Mouse (Mus musculus) hindbrain, embryonic 15.5 days (tissue): Measurements from ENCODE around the gene Chrm3. TPM values are rescaled to one million over a fixed set of nuclear protein-coding genes. Genes with fewer than 3 reads are reported as not detected.
A peak's percentile ranks its signal among the peaks of the same experiment; 100 is the strongest.
"Not testable (repeated sequence)": the region's sequence is repeated elsewhere in the genome, so short reads cannot be mapped to it uniquely, and the experiment has no call there.

ENCODE experiments used
- ATAC-seq: fragments of 200-750 bp; cut with Nextera tagmentation; 2 replicates; pipeline ENCODE4 v1.8.0; 2017; ENCODE audit warnings: low read depth, moderate number of reproducible peaks, moderate TSS enrichment; ENCODE audit not compliant: low FRiP score
- H3K27ac ChIP-seq: fragments of 300-500 bp; sonication (generic); replicated peaks from 2 replicates; pipeline ENCODE4 v1.5.1; 2015; ENCODE audit warnings: mild to moderate bottlenecking, inconsistent platforms
- H3K27me3 ChIP-seq: fragments of 300-500 bp; sonication (generic); 2 replicates; pipeline ENCODE4 v1.6.1; 2015; ENCODE audit warnings: control low read depth, inconsistent platforms
- H3K36me3 ChIP-seq: fragments of 300-500 bp; sonication (generic); 2 replicates; pipeline ENCODE4 v1.6.1; 2015; ENCODE audit warnings: control low read depth, inconsistent platforms
- H3K4me1 ChIP-seq: fragments of 300-500 bp; sonication (generic); replicated peaks from 2 replicates; pipeline ENCODE4 v1.6.1; 2015; ENCODE audit warnings: control low read depth, inconsistent platforms
- H3K4me2 ChIP-seq: fragments of 300-500 bp; sonication (generic); 2 replicates; pipeline ENCODE4 v1.6.1; 2015; ENCODE audit warnings: moderate library complexity, mild to moderate bottlenecking, inconsistent platforms
- H3K4me3 ChIP-seq: fragments of 300-500 bp; sonication (generic); 2 replicates; pipeline ENCODE4 v1.5.1; 2015; ENCODE audit warnings: mild to moderate bottlenecking, inconsistent platforms
- H3K9ac ChIP-seq: fragments of 300-500 bp; sonication (generic); 2 replicates; pipeline ENCODE4 v1.6.1; 2015; ENCODE audit warnings: inconsistent platforms
- H3K9me3 ChIP-seq: fragments of 300-500 bp; sonication (generic); 2 replicates; pipeline ENCODE4 v1.6.1; 2016; ENCODE audit warnings: control low read depth, inconsistent platforms
- WGBS: fragments of 180-500 bp; shearing (Covaris S2); methylation state at CpG from one replicate; pipeline ENCODE4 v1.1.7; 2015; 5-methylcytosine and 5-hydroxymethylcytosine counted together
- microRNA-seq: library from miRNA; unstranded; fragments of <30 nt; microRNA quantifications from one replicate; pipeline ENCODE4, GENCODE M21; 2016
- polyA plus RNA-seq: library from polyadenylated mRNA; unstranded; fragments of >200 nt; fragmentation: Nextera tagmentation; extraction: Ambion mirVana; gene quantifications from 2 replicates; pipeline ENCODE4 v1.2.1, GENCODE M21; 2015

The Chrm3 gene
- polyA plus RNA-seq, 1 experiment from 2014 or later = 3.2 TPM

DNA sequence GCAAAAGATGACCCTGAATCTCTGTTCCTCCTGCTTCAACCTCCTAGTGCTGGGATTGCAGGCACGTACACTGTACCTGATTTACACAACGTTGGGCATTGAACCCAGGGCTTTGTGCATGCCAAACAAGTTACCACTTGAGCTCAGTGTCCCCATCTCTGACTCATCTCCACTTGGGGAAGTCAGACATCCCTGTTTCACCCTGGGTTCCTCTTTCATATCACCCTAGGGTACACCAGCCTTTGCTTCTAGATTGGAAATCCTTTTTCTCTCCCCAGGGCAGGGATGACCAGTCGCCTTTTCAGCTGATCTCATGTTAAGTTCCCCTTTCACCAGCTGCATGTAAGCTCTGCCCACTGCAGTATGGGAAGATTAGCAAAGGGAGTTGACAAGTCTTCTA, 487.3 kb downstream of the Chrm3 start:
- Histone ChIP-seq H3K4me2 (no peak overlapping the region), H3K27me3 (no peaks in the 10 kb centered on the region), H3K9ac (no peak overlapping the region), H3K4me1 (no peaks in the 10 kb centered on the region), H3K4me3 (no peak overlapping the region), H3K27ac (no peak overlapping the region), H3K36me3 (no peaks in the 10 kb centered on the region), H3K9me3 (no peaks in the 10 kb centered on the region)
- WGBS = 92% methylated on average over 3 of the region's 3 CpGs
- no peak for ATAC-seq

DNA sequence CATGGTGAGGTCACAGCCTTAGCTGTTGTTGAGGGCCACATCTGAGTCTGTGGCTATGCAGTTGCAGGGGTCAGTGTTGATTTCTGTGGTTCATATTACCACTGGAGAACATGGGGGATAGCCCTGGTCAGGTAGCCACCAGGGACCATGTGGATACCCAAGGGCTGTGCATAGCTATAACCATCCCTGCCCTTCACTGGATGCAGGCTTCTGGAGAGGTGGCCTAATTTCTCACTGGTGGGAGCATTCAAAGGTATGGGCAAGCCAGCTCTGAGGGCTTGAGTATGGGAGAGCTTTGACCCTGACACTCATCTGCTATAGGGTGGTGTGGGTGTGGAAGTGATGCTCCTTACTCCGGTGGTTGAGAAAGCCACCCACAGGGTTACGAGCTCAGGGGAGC, 494.5 kb downstream of the Chrm3 start:
- Histone ChIP-seq H3K4me1 (no peaks in the 10 kb centered on the region), H3K27ac (no peak overlapping the region), H3K36me3 (no peaks in the 10 kb centered on the region), H3K9ac (no peak overlapping the region), H3K27me3 (no peaks in the 10 kb centered on the region), H3K9me3 (no peaks in the 10 kb centered on the region), H3K4me2 (no peak overlapping the region), H3K4me3 (no peak overlapping the region)
- 95% methylated on average over 2 of the region's 2 CpGs for WGBS
- no peak for ATAC-seq

DNA sequence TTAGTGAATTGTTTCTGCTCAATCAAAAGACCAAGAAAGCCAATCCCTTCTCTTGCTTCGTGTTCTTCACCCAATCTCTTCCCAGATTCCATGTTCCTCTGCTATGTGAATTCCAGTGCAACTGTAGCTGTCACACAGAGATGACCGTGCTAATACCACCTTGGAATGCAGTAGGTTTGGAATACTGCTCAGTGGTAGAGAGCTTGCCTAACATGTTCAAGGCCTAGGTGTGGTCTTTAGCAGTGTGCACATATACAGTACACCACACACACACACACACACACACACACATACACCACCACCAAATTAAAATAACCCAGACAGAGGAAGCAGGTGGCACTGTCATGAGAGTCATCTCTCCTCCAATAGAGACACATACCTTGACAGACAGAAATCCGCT, 513.1 kb downstream of the Chrm3 start:
- Histone ChIP-seq H3K36me3 (no peaks in the 10 kb centered on the region), H3K4me1 (no peaks in the 10 kb centered on the region), H3K27ac (no peak overlapping the region), H3K4me3 (no peak overlapping the region), H3K27me3 (no peaks in the 10 kb centered on the region), H3K9ac (no peak overlapping the region), H3K4me2 (no peak overlapping the region), H3K9me3 (no peaks in the 10 kb centered on the region)
- whole genome bisulfite sequencing = 75% methylated on average over 3 of the region's 3 CpGs
- ATAC-seq = no peak

DNA sequence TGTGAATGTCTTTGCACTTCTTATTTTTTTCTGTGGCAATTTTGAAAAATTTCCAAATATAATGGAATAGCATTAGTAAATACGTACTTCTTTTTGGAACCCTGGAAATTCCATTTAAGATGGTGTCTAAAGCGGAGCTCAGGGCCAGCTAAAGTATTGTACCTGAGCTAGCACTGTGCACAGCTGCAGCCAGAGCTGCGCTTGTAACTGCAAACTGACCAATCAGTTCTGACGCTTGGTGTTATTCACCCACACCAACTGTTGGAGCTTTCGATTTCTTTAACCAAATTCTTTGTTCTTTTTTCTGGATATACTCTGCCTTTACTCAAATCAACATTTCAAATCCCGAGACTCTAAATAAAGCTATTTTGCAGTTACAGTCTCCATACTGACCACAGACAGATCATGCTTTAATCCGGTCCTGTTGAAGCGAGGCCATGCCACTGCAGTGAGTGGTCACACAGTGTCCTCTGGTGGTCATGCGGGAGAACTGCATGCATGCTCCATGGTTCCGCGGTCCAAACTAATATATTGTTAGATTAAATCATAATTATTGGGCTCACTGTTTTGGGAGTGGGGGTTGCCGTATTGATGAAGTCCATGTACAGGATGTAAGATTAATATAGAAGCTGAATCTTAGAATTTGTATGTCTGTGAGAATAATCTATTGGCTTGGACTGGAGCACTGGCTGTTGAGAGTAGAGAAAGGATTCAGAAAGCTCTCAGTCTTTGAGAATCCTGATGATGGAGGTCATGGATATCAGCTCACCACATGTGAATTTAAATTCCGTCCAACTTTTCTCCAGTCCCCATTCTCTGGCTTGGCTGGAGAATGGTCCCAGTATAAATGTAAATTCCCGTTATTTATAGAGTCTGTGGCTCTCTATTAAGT, 513.9 kb downstream of the Chrm3 start:
- WGBS = 31% methylated on average over 14 of the region's 14 CpGs
- H3K4me1 ChIP-seq = no peaks in the 10 kb centered on the region
- H3K27me3 ChIP-seq = no peaks in the 10 kb centered on the region
- H3K4me3 ChIP-seq = no peak overlapping the region
- ATAC-seq = peak; percentile 90
- no peak overlapping the region for H3K27ac ChIP-seq
- H3K4me2 ChIP-seq = peak overlapping the region; percentile 32
- H3K36me3 ChIP-seq = no peaks in the 10 kb centered on the region
- no peak overlapping the region for H3K9ac ChIP-seq
- H3K9me3 ChIP-seq = no peaks in the 10 kb centered on the region

DNA sequence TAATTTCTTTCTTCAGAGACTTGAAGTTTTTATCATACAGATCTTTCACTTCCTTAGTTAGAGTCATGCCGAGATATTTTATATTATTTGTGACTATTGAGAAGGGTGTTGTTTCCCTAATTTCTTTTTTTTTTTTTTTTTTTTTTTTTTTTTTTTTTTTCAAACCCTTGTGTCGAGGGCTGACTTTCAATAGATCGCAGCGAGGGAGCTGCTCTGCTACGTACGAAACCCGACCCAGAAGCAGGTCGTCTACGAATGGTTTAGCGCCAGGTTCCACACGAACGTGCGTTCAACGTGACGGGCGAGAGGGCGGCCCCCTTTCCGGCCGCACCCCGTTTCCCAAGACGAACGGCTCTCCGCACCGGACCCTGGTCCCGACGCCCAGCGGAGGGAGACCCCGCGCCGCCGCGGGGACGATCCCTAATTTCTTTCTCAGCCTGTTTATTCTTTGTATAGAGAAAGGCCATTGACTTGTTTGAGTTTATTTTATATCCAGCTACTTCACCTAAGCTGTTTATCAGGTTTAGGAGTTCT, 526.4 kb downstream of the Chrm3 start:
- 78% methylated on average over 33 of the region's 33 CpGs for WGBS
- H3K27ac ChIP-seq, H3K36me3 ChIP-seq, H3K4me2 ChIP-seq, H3K9ac ChIP-seq, H3K4me3 ChIP-seq, H3K9me3 ChIP-seq, H3K27me3 ChIP-seq, H3K4me1 ChIP-seq: not testable (repeated sequence)
- peak; percentile 82 for ATAC-seq

DNA sequence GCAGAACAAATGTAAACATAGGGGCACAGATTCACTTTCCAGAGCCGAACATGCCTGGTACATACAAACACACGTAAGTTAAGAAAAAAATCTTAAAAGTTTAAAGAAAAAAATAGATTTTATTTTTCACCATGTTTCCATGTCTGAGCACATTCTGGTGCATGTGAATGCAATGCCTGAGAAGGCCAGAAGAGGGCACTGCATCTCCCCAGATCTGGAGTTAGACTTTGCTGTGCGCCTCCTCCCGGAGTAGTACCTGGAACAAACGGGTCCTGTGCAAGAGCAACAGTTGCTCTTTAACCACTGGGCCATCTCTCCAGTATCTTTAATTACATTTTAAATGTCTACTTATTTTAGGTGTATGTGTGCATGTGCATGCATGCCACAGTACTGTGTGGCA, 534.4 kb downstream of the Chrm3 start:
- no peak overlapping the region for H3K4me3 ChIP-seq
- no peaks in the 10 kb centered on the region for H3K36me3 ChIP-seq
- 75% methylated on average over 5 of the region's 5 CpGs for WGBS
- no peaks in the 10 kb centered on the region for H3K9me3 ChIP-seq
- no peaks in the 10 kb centered on the region for H3K4me1 ChIP-seq
- no peak for ATAC-seq
- H3K27me3 ChIP-seq = no peaks in the 10 kb centered on the region
- no peak overlapping the region for H3K27ac ChIP-seq
- no peak overlapping the region for H3K4me2 ChIP-seq
- H3K9ac ChIP-seq = no peak overlapping the region

Small RNA genes lying within 50 kb of the gene (microRNA-seq; reads per million reads assigned to microRNA genes)
- not detected for gene Gm24187
